Mouse (Mus musculus): ENCODE measurements at regions not wholly inside any gene's neighbourhood (a gene's known extent, or its start where the extent isn't known, plus 50 kb on each side); places are given as distances from the start of the nearest gene placed in this dataset.

- no peak for DNase-seq
Observed at GRCm38 (mm10) chr3:134115007-134115406, 121.3 kb upstream of the Cxxc4 start.

DNA sequence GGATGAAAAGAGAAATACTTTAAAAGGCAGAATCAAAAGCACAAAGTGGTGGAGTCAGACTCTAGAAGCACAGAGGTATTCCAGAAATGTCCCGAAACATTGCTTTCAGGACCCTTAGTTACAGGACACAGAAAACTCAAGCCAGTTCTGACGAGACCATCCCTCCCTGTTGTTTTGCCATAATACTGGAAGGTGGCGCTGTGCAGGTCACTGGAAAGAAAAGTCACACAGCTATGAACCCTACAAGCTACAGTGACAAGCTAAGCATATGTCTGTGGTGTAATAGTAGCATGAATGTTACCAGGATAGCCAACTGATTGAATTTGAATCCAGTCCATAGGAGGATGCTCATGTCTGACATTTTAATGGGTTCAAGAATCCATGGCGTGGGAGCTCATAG lies 117.4 kb upstream of the Cxxc4 start:
- DNase-seq, result no peak

- DNase-seq, result no peak
Observed at GRCm38 (mm10) chr3:134124982-134125381, 111.3 kb upstream of the Cxxc4 start.

DNA sequence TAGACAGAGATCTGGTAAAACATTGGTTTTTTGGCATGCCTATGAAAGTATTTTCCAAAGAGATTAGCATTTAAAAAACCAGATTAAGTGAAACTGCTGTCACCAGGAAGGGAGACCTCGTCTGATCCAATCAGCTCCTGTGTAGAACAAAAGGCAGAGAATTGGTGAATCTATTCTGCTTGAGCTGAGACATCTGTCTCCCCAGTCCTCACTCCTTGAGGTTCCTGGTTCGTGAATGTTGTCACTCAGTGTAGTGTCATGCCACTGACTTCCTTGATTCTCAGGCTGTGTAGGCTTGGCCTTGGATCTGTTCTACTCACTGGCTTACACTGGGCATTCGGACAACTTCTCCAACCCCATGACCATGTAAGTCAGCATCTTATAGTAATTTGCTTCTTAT lies 105.9 kb upstream of the Cxxc4 start:
- DNase-seq, result no peak

GRCm38 (mm10) chr3:134145251-134145650 lies 91.0 kb upstream of the Cxxc4 start:
- DNase-seq, result no peak

DNA sequence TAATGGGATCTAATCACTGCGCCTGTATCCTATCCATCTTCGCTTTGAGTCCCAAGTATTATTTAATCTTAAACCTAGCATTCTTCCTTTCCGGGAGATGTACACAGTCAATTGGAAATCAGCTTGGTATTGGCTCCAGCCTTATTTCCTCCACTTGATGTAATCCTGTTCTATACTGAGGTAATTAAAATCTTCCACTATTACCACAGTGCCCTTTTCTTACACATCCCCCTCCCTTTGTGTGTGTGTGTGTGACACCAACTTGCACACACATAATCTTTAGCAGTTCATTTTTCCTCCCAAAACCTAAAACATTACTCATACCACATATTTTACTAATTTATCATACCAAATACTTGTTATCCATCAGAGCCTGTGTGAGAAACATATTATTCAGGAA lies 90.3 kb upstream of the Cxxc4 start:
- DNase-seq, result no peak

- DNase-seq, result peak; percentile 10 to 29
Observed at GRCm38 (mm10) chr3:134146373-134147224, 89.7 kb upstream of the Cxxc4 start.

GRCm38 (mm10) chr3:134162288-134162687 lies 74.0 kb upstream of the Cxxc4 start:
- no peak for DNase-seq

- DNase-seq, result no peak
Observed at GRCm38 (mm10) chr3:134169922-134170321, 66.4 kb upstream of the Cxxc4 start.

- no peak for DNase-seq
Observed at GRCm38 (mm10) chr3:134172357-134172756, 63.9 kb upstream of the Cxxc4 start.

DNA sequence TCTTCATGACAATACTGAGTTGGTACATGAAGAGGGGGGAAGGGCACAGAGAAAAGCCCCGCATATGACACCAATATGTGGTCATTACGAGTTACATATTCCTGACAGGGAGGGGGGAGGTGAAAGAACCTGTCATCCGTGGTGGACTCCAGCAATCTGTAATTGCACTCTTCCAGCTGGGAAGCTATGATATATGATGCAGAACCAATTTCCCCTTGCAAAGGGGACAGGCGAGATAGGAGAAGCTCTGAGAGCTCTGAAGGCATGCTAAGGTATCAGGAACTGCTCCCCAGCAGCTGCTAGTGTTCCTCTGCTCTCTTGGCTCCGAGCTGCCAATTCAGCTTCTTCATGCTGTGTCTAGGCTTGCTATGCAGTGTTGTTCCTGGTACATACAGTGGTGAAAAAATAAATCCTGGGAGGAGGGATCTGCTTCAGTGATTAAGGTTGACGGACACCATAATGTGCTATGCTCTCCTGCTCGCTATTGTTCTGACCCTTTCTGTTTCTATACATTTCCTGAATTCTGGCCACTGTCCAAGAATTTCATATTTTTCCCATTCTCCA lies 57.7 kb upstream of the Cxxc4 start:
- DNase-seq, result peak; percentile 28 to 38

DNA sequence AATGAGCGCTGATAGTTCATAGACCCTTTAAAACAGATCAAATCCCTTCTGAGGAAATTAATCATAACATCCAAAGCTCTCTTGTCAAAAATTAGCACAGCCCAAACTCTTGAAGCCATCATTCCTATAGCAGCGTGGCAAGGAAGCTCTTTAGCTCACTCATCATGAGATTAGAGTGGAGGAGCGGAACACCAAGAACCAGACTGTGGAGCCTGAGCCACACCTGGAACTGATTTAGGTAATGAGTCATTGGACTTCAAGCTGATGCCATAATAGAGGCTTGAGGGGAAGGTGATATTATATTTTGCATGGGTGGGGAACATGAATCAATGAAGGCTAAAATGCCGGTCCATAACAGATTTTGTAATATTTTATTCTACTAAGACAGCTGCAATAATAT lies 52.2 kb upstream of the Cxxc4 start:
- no peak for DNase-seq

All from cerebellum, postnatal 10 days (tissue).